Mouse (Mus musculus) C2C12 (cell line): ENCODE measurements around the gene Aven.

ENCODE experiments used
- CEBPB ChIP-seq: IDR thresholded peaks from one replicate; pipeline ENCODE4 v1.6.1; 2011; ENCODE audit warnings: low read depth, mild to moderate bottlenecking, control low read depth, moderate library complexity
- CTCF ChIP-seq: IDR thresholded peaks from one replicate; pipeline ENCODE4 v1.5.1; 2011; ENCODE audit not compliant: control insufficient read depth, insufficient read depth, insufficient read length
- MAX ChIP-seq: IDR thresholded peaks from one replicate; pipeline ENCODE4 v1.6.1; 2011; ENCODE audit warnings: mild to moderate bottlenecking, control low read depth
- MYOD1 ChIP-seq: IDR thresholded peaks from one replicate; pipeline ENCODE4 v1.6.1; 2011; ENCODE audit warnings: low read depth; ENCODE audit not compliant: control insufficient read depth, insufficient read length
- MYOG ChIP-seq: IDR thresholded peaks from one replicate; pipeline ENCODE4 v1.6.1; 2011; ENCODE audit not compliant: control insufficient read depth, insufficient read length; ENCODE audit errors: extremely low read depth

DNA sequence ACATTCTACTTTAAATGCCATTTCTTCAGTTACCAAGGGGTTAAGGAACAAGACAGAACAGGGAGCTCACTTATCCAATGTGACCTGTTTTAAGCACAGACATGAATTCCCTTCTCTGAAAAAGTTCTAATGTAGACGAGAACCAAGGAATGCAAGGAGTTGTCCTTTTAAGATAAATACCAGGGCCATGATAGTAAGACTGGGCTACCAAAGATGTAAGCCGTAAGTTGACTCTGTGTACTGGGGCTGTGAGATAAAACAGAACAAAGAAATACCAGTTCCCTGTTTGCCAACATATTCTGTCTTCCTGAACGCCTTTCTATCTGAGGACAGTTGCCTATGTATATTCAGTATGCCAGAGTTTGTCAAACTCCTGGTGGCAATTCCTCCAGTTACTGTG lies 176.7 kb downstream of the Aven start:
- no peak for TF ChIP-seq MAX
- TF ChIP-seq CTCF = no peak
- no peak for TF ChIP-seq CEBPB
- TF ChIP-seq MYOD1 = no peak
- TF ChIP-seq MYOG = no peak
